16 mouse cellular contexts compared by ENCODE assay signal in the genomic region with DNA sequence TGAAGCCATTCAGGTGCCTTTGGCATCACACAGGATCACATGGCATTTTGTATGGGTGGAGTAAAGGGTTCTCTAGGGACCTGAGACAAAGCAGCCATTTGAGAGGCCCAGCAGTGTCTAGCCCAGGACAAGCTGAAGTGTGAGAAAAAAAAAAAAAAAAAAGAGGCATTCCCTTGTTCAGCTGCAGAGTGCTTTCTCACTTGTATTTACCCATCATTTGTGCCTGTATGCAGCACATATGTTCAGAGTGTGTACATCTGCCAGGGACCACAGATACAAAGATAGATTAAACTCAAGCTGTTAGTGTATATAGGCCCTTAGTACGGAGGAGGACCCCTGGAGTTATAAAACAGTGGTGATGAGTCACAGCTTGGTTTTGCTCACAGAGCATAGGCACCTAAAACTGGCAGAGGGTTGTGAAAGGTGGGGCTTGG.
A peak's percentile ranks its signal among the peaks of the same experiment; 100 is the strongest.
DNase-seq lines count a peak whose midpoint lies in the region; ATAC-seq lines count a peak whose summit lies in the region.
"Had no signal": no experiment of that assay in that cellular context is flagged by ENCODE, and none has a peak within 500 bp of the region (broad histone marks: within the 10 kb centered on the region; RNA-seq: fewer than 3 reads in every experiment).

No protein-coding gene starts in this region.

- H3K36me3 ChIP-seq in neural tube, embryonic 12.5 days, result no peaks in the 10 kb centered on the region
- H3K36me3 ChIP-seq in forebrain, embryonic 15.5 days, result no peaks in the 10 kb centered on the region
- H3K36me3 ChIP-seq: heart, embryonic 13.5 days; limb, embryonic 15.5 days; lung, embryonic 15.5 days had no signal

- H3K4me1 ChIP-seq in neural tube, embryonic 12.5 days, result no peaks in the 10 kb centered on the region
- H3K4me1 ChIP-seq in forebrain, embryonic 15.5 days, result peaks cover 18% of the 10 kb centered on the region
- H3K4me1 ChIP-seq: heart, embryonic 13.5 days; limb, embryonic 15.5 days; lung, embryonic 15.5 days had no signal

- ATAC-seq in neural tube, embryonic 12.5 days (ENCODE audit: low FRiP score, low read depth), result peak; percentile 58; the same call in 1 of the 2 replicates
- peak; percentile 62 for ATAC-seq in forebrain, embryonic 15.5 days (replicated peaks)
- ATAC-seq: CD4-positive, CD25-positive, alpha-beta regulatory T cell, adult 4 months; intestine, embryonic 16.5 days; Patski had no signal

- no peak overlapping the region for H3K27ac ChIP-seq in neural tube, embryonic 12.5 days
- H3K27ac ChIP-seq in forebrain, embryonic 15.5 days (replicated peaks), result peak overlapping the region; percentile 43
- H3K27ac ChIP-seq: heart, embryonic 13.5 days; limb, embryonic 15.5 days; lung, embryonic 15.5 days had no signal

- no peak for DNase-seq in neural tube, embryonic 10.5 days (ENCODE audit: extremely low spot score, low spot score)
- DNase-seq in left cerebral cortex, postnatal 36 days (ENCODE audit: low spot score in 2 of 2), result peak; percentile 13 to 43
- peak; percentile 37 for DNase-seq in right cerebral cortex, postnatal 25 days
- DNase-seq in kidney, postnatal 25 days, result no peak
- DNase-seq in thymus, adult 18-20 months, result no peak
- no peak for DNase-seq in urinary bladder, adult 2 months (ENCODE audit: low spot score)
- DNase-seq: adrenal gland, postnatal 14 days; gastrocnemius, postnatal 10 days had no signal

- no peak overlapping the region for H3K4me2 ChIP-seq in neural tube, embryonic 12.5 days (replicated peaks)
- no peak overlapping the region for H3K4me2 ChIP-seq in forebrain, embryonic 15.5 days (replicated peaks)
- H3K4me2 ChIP-seq: heart, embryonic 13.5 days; limb, embryonic 15.5 days; lung, embryonic 15.5 days had no signal

- WGBS in neural tube, embryonic 12.5 days, result 41% methylated on average over 1 of the region's 1 CpGs
- WGBS in forebrain, embryonic 15.5 days, result 30% methylated on average over 1 of the region's 1 CpGs

- intact Hi-C loops in left cerebral cortex, postnatal 36 days (cut with DNase I), result no loop called here

- H3K9ac ChIP-seq in neural tube, embryonic 12.5 days, result no peak overlapping the region
- H3K9ac ChIP-seq in forebrain, embryonic 15.5 days (replicated peaks), result no peak overlapping the region
- H3K9ac ChIP-seq: heart, embryonic 13.5 days; limb, embryonic 15.5 days; lung, embryonic 15.5 days had no signal

- H3K9me3 ChIP-seq in neural tube, embryonic 12.5 days, result no peaks in the 10 kb centered on the region
- H3K9me3 ChIP-seq in forebrain, embryonic 15.5 days, result no peaks in the 10 kb centered on the region
- H3K9me3 ChIP-seq: heart, embryonic 13.5 days; limb, embryonic 15.5 days; lung, embryonic 15.5 days had no signal

- no peaks in the 10 kb centered on the region for H3K27me3 ChIP-seq in neural tube, embryonic 12.5 days (replicated peaks)
- no peaks in the 10 kb centered on the region for H3K27me3 ChIP-seq in forebrain, embryonic 15.5 days
- H3K27me3 ChIP-seq: heart, embryonic 13.5 days; limb, embryonic 15.5 days; lung, embryonic 15.5 days had no signal

- H3K4me3 ChIP-seq in neural tube, embryonic 12.5 days, result no peak overlapping the region
- H3K4me3 ChIP-seq in forebrain, embryonic 15.5 days, result no peak overlapping the region
- H3K4me3 ChIP-seq: heart, embryonic 13.5 days; limb, embryonic 15.5 days; lung, embryonic 15.5 days had no signal

Comparison
In these comparisons a context has a peak if more than half of its experiments do, and no peak if none do; other contexts are left out.
1. DNase-seq: peak in left cerebral cortex, postnatal 36 days (2 of 2) and right cerebral cortex, postnatal 25 days (single experiment); none in neural tube, embryonic 10.5 days (single experiment), kidney, postnatal 25 days (0 of 2), thymus, adult 18-20 months (0 of 2) and urinary bladder, adult 2 months (single experiment).